Mouse (Mus musculus) telencephalon, adult 2 months (tissue): Measurements from ENCODE around the gene Calr.
"Not testable (repeated sequence)": the region's sequence is repeated elsewhere in the genome, so short reads cannot be mapped to it uniquely, and the experiment has no call there.

ENCODE experiments used
- DNase-seq: peaks from one replicate; pipeline ENCODE4 v3.0.0-alpha.2; 2011; ENCODE audit warnings: low read depth, low spot score

The Calr gene

GRCm38 (mm10) chr8:84844397-84845070, 2.2 kb downstream of the Calr start:
- DNase-seq = no peak

DNA sequence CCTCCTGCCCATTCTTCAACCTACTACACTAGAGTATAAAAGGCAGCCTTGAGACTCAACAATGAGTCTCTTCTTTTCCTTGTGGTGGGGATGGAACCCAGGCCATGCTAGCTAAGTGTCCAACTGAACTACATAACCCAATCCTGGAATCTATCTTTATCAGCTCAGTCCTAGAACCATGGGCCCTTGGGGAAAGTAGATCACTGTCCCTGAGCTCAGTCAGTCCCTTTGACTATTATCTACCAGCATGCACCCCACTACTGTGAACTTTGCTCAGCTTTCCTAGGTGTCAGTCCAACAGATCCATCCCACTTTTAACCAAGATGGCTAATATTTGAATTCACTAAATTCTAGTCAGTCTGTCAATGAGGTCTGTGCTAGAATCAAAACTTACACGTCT, 5.2 kb downstream of the Calr start:
- no peak for DNase-seq

DNA sequence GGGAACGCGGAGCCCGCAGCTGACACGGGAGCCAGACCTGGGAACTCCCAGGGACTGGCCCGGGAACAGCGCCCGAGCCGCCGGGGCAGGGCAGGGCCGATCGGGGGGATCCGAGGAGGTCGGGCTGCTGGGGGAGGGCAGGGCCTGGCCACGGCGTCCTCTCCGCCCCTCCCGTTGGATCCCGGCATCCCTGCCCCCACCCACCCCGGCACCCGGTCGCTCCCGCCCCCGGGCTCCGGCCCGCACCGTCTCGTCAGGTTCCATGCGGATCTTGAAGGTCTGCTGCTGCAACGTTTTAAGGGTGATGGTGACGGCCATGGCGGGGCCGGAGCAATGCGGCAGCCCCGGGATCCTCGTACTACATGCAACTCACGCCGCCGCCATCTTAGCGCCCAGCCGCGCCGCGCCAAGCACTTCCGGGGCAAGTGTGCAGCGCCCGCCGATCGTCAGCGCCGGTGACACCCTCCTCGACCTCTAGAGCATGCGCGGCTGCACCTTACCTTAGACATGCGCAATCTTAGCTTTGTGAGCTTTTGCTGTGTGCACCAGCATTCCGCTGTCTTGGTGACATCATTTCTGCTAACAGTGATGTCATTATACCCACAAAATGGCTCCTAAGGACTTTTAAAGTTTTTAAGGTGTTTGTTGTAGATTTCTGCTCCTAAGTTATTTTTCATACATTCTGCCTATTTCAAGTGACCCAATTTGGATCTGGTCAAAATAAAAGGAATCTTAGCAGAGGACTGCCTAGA, 6.3 kb downstream of the Calr start, which contains the start of gene Rad23a:
TSS of gene Rad23a (minus strand) at position 418 of the 752 bp plus-strand sequence.
- peak; percentile 95 for DNase-seq

- no peak for DNase-seq
Measured at GRCm38 (mm10) chr8:84839875-84840247, 6.9 kb downstream of the Calr start.

- DNase-seq = no peak
Measured at GRCm38 (mm10) chr8:84839411-84839810, 7.3 kb downstream of the Calr start.

- no peak for DNase-seq
Measured at GRCm38 (mm10) chr8:84838513-84838912, 8.2 kb downstream of the Calr start.

DNA sequence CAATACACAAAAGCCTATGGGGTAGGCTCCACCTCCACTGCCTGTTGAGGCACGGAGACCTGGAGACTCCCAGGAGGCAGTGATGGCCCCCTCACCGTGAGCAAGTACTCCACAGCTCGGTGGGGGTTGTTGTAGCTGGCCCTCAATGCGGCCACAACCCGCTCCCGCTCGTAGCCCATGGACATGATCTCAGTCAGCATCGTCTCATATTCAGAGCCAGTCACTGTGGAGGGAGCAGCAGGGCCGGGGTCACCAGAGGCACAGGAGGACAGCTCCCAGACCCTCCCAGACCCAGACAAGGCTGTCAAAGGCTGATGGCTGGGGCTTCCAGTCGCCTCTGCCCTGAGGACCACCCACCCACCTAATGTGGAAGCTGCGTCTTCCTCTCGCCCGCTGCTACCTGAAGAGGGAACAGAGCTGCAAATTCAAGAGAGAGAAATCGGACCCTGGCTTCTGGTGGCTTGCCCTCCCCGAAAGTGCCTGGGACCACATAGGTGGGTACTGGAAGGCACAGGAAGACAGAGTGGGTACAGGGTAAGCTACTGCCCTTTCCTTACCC, 8.7 kb downstream of the Calr start:
- no peak for DNase-seq

DNA sequence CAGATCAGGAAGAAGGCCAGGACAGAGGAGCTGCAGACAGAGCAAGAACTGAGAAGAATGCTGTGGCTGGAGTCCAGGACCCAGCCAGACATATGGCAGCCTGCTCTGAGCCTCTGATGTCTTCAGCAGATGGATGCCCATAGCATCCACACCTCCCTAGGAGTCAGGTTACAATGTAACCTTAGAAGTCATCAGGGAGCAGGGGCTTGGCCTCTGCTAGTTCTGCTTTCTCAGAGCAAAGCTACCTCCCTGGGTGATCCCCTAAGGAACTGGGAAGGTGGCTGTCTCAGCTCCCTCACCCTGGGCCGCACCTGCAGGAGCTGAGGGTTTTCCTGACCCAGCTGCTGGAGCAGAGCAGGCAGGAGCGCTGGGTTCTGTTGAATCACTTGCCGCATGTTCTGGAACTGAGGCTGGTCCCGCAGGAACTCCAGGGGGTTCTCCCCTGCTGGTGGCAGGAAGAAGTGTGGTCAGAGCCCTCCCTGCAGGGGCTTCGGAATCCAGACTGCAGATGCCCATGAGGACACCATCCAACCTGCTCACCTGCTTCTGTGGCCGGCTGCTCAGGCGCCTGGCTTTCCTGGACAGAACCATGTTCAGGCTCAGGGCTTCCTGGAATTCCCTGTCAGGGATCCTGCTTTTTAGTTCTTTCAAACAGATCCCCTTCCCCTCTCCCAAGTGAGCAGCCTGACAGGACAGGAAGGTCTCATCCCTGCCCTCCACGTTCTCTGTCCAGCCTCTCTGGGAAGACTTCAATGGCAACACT, 9.4 kb downstream of the Calr start:
- DNase-seq = no peak

- DNase-seq = no peak
Measured at GRCm38 (mm10) chr8:84834866-84835855, 11.6 kb downstream of the Calr start.

DNA sequence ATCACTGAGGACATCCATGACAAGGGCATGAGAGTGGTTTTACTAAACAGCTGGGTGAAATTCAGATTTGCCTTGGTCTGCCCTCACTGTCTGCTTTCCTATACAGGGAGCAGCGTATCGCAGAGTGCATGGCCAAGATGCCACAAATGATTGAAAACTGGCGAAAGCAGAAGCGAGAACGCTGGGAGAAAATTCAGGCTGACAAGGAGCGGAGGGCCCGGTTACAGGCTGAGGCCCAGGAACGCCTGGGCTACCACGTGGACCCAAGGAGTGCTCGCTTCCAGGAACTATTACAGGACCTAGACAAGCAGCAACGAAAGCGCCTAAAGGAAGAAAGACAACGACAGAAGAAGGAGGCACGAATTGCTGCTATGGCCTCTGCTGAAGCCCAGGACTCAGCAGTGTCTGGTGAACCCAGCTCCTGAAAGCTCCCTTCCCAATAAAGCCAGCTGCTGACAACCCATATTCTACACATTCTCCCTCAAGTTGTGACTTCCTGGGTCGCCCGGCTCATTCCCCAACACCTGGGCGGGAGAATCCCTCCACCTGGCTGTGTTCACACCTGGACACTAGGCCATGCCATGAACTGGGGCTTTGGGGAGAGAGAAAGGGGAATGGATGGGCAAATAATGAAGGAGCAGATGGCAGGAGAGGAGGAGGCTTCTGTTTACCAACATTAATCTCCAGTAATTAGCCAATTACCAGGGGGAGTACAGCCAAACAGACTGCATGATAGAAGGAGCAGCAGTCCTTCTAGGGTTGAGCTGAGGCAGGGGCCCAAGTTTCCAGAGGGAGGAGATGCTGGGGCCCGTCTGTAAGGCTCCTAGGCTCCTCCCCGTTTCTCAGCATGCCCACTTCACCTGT, 12.5 kb downstream of the Calr start:
- no peak for DNase-seq

- DNase-seq = no peak
Measured at GRCm38 (mm10) chr8:84832759-84833742, 13.7 kb downstream of the Calr start.

GRCm38 (mm10) chr8:84832034-84832717, 14.6 kb downstream of the Calr start:
- DNase-seq = no peak

GRCm38 (mm10) chr8:84831490-84831889, 15.2 kb downstream of the Calr start, which contains the start of gene Gadd45gip1:
Gadd45gip1 (plus strand) TSS chr8:84831522.
- DNase-seq = no peak

GRCm38 (mm10) chr8:84826518-84826917, 20.2 kb downstream of the Calr start:
- DNase-seq = not testable (repeated sequence)

DNA sequence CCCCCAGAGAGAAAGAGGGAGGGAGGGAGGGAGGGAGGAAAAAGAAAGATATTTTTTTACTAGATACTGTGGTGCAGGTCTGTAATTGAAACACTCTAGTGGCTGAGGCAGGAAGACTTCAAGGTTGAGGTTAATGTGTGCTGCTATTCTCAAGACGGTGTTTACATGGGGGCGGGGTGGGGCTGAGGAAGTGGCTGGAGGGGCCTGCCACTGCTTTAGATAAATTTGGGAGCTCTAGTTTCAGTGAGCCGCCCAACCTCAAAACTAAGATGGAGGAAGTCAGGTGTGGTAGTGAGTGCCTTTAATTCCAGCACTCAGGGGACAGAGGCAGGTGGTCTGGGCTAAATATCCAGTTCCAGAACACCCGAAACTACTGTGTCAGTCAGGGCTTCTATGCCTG, 21.1 kb downstream of the Calr start:
- DNase-seq = no peak

DNA sequence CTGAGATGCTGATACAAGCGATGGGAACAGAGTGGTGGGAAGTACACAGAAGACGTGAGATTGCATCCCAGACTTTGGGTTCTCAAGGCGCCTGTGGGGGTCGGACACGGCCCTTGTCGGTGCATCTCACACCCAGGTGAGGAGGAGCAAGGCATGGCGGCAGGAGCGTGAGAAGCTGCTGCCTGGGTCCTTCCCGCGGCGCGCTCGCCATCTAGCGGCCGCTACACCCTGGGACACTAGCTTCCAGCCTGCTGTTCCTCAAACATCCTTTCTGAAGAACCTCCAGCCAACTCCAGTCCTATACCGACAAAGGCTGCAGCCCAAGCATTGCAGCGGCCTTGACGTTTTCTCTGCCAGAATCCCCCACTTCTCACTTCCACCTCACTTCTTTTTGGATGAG, 23.1 kb downstream of the Calr start:
- DNase-seq = no peak

DNA sequence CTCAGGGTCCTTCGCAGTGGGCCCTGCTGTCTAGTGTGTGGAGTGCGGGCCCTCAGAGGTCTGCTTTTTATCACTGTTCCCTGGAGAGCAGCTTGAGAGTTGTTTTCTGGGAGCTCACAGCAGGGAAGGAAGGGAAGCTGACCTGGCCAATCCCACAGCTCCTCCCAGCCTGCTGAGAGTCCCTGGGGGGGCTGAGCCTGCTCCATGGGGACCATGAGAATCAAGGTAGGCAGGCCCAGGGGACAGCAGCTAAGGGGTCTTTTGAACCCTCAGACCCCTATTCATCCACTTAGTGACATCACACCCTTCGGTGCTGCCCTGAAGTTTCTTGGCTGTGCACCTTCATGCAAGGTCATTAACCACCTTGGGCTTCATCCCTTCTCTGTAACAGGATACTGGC, 24.0 kb downstream of the Calr start, which contains the start of gene Dand5:
TSS of gene Dand5 (minus strand) at position 101 of the 400 bp plus-strand sequence.
- DNase-seq = no peak

- DNase-seq = no peak
Measured at GRCm38 (mm10) chr8:84816117-84816516, 30.6 kb downstream of the Calr start.
